In genomic region chr4:54653097-54653776, GRCm38 (mm10) we compare ENCODE assay signal across 16 mouse cellular contexts.
DNase-seq lines count a peak whose midpoint lies in the region; ATAC-seq and TF ChIP-seq lines count a peak whose summit lies in the region.
"Had no signal": no experiment of that assay in that cellular context is flagged by ENCODE, and none has a peak within 500 bp of the region (broad histone marks: within the 10 kb centered on the region; RNA-seq: fewer than 3 reads in every experiment).

No protein-coding gene starts in this region.

- H3K36me3 ChIP-seq in forebrain, embryonic 15.5 days: no peaks in the 10 kb centered on the region
- H3K36me3 ChIP-seq in midbrain, embryonic 10.5 days: no peaks in the 10 kb centered on the region
- H3K36me3 ChIP-seq in lung, postnatal 0 days (ENCODE audit: insufficient read depth, low read length): no peaks in the 10 kb centered on the region
- no peaks in the 10 kb centered on the region for H3K36me3 ChIP-seq in heart, embryonic 10.5 days
- H3K36me3 ChIP-seq: heart, embryonic 15.5 days; liver, embryonic 15.5 days had no signal

- H3K9ac ChIP-seq in forebrain, embryonic 15.5 days (replicated peaks): no peak overlapping the region
- no peak overlapping the region for H3K9ac ChIP-seq in lung, postnatal 0 days (replicated peaks; ENCODE audit: low read depth)
- H3K9ac ChIP-seq: heart, embryonic 15.5 days; liver, embryonic 15.5 days had no signal

- H3K4me2 ChIP-seq in forebrain, embryonic 15.5 days (replicated peaks): 0 out of 2 replicates have a peak overlapping the region, but pooled peaks have one; percentile 5
- no peak overlapping the region for H3K4me2 ChIP-seq in lung, postnatal 0 days (replicated peaks; ENCODE audit: low read depth, low read length)
- H3K4me2 ChIP-seq: heart, embryonic 15.5 days; liver, embryonic 15.5 days had no signal

- H3K27me3 ChIP-seq in forebrain, embryonic 15.5 days: no peaks in the 10 kb centered on the region
- no peaks in the 10 kb centered on the region for H3K27me3 ChIP-seq in midbrain, embryonic 10.5 days (ENCODE audit: low read depth, poor library complexity, severe bottlenecking)
- no peaks in the 10 kb centered on the region for H3K27me3 ChIP-seq in lung, postnatal 0 days (replicated peaks; ENCODE audit: insufficient read depth, low read length)
- no peaks in the 10 kb centered on the region for H3K27me3 ChIP-seq in heart, embryonic 10.5 days (ENCODE audit: insufficient read depth, poor library complexity, severe bottlenecking)
- H3K27me3 ChIP-seq: heart, embryonic 15.5 days; liver, embryonic 15.5 days; Patski had no signal

- TF ChIP-seq CTCF in layer of hippocampus, adult 2 months (conservative IDR thresholded peaks at IDR 0.05): no peak
- TF ChIP-seq CTCF in lung, postnatal 0 days (IDR thresholded peaks at IDR 0.05): no peak

- TF ChIP-seq EP300 in lung, postnatal 0 days (IDR thresholded peaks at IDR 0.05): no peak

- ATAC-seq in forebrain, embryonic 15.5 days (replicated peaks): peak; percentile 58
- ATAC-seq in lung, postnatal 0 days: no peak
- ATAC-seq in inflammation-experienced regulatory T-cells, adult 6 months: no peak
- ATAC-seq: Patski had no signal

- no peaks in the 10 kb centered on the region for H3K9me3 ChIP-seq in forebrain, embryonic 15.5 days
- H3K9me3 ChIP-seq in midbrain, embryonic 10.5 days (replicated peaks): no peaks in the 10 kb centered on the region
- no peaks in the 10 kb centered on the region for H3K9me3 ChIP-seq in lung, postnatal 0 days (ENCODE audit: low read length)
- H3K9me3 ChIP-seq in heart, embryonic 10.5 days: no peaks in the 10 kb centered on the region
- H3K9me3 ChIP-seq: heart, embryonic 15.5 days; liver, embryonic 15.5 days had no signal

- H3K27ac ChIP-seq in layer of hippocampus, adult 2 months: peak overlapping the region; percentile 59; the same call in 1 of the 2 replicates
- H3K27ac ChIP-seq in forebrain, embryonic 15.5 days (replicated peaks): peak overlapping the region; percentile 86
- peak overlapping the region; percentile 94 for H3K27ac ChIP-seq in midbrain, embryonic 10.5 days (replicated peaks)
- H3K27ac ChIP-seq in lung, postnatal 0 days (ENCODE audit: low read length): no peak overlapping the region
- H3K27ac ChIP-seq in heart, embryonic 10.5 days: no peak overlapping the region
- H3K27ac ChIP-seq: heart, embryonic 15.5 days; liver, embryonic 15.5 days had no signal

- DNase-seq in layer of hippocampus, adult 2 months (ENCODE audit: low spot score in 2 of 2): peak in 1 of 2 experiments; percentile 19
- no peak for DNase-seq in layer of hippocampus, postnatal 36 days
- peak; percentile 53 for DNase-seq in midbrain, embryonic 10.5 days (ENCODE audit: low spot score)
- peak; percentile 66 for DNase-seq in retina, postnatal 1 day
- no peak for DNase-seq in lung, postnatal 0 days (ENCODE audit: low spot score)
- DNase-seq in heart, embryonic 10.5 days (ENCODE audit: low spot score): no peak
- DNase-seq: adrenal gland, postnatal 10 days; B cell, adult 2 months; cerebellum, adult 18-20 months; kidney, adult 8-10 months; thymus, postnatal 4 days had no signal

- WGBS in forebrain, embryonic 15.5 days: 27% methylated on average over 10 of the region's 10 CpGs
- WGBS in midbrain, embryonic 10.5 days: 35% methylated on average over 10 of the region's 10 CpGs
- WGBS in lung, postnatal 0 days: 74% methylated on average over 10 of the region's 10 CpGs
- 79% methylated on average over 10 of the region's 10 CpGs for WGBS in heart, embryonic 10.5 days

- peaks cover 29% of the 10 kb centered on the region for H3K4me1 ChIP-seq in forebrain, embryonic 15.5 days
- H3K4me1 ChIP-seq in midbrain, embryonic 10.5 days: peaks cover 37% of the 10 kb centered on the region
- H3K4me1 ChIP-seq in lung, postnatal 0 days (ENCODE audit: insufficient read depth, low read depth, low read length): no peaks in the 10 kb centered on the region
- peaks cover 11% of the 10 kb centered on the region for H3K4me1 ChIP-seq in heart, embryonic 10.5 days
- H3K4me1 ChIP-seq: liver, embryonic 15.5 days had no signal

- no peak overlapping the region for H3K4me3 ChIP-seq in layer of hippocampus, adult 2 months
- no peak overlapping the region for H3K4me3 ChIP-seq in forebrain, embryonic 15.5 days
- H3K4me3 ChIP-seq in midbrain, embryonic 10.5 days: peak overlapping the region; percentile 40
- no peak overlapping the region for H3K4me3 ChIP-seq in lung, postnatal 0 days (ENCODE audit: low read depth, low read length)
- no peak overlapping the region for H3K4me3 ChIP-seq in heart, embryonic 10.5 days
- H3K4me3 ChIP-seq: heart, embryonic 15.5 days; liver, embryonic 15.5 days had no signal

Comparison
In these comparisons a context has a peak if more than half of its experiments do, and no peak if none do; other contexts are left out.
1. DNase-seq: peak in midbrain, embryonic 10.5 days (single experiment) and retina, postnatal 1 day (single experiment); none in layer of hippocampus, postnatal 36 days (0 of 2), lung, postnatal 0 days (single experiment) and heart, embryonic 10.5 days (single experiment).
2. H3K27ac ChIP-seq: peak in layer of hippocampus, adult 2 months (single experiment), forebrain, embryonic 15.5 days (single experiment) and midbrain, embryonic 10.5 days (single experiment); none in lung, postnatal 0 days (single experiment) and heart, embryonic 10.5 days (single experiment).